Mouse (Mus musculus) B cell, adult (primary cell): ENCODE measurements around the gene Vmn1r235. TPM values are rescaled to one million over a fixed set of nuclear protein-coding genes. Genes with fewer than 3 reads are reported as not detected.

Experiments used
- total RNA-seq: library from RNA; stranded (reverse); gene quantifications from 4 replicates; pipeline ENCODE4 v1.2.4, GENCODE M21; 2023; ENCODE audit not compliant: inconsistent age

Vmn1r235 gene
- not detected in 4 replicates for total RNA-seq

GRCm38 (mm10) chr17:21256111-21256510 lies at the start of gene Vmn1r235:
Gene Vmn1r235 (plus strand): TSS chr17:21256411.

GRCm38 (mm10) chr17:21225787-21226186 lies 30.4 kb upstream of the Vmn1r235 start, which contains the start of gene Vmn1r234:
Gene Vmn1r234 (plus strand): TSS chr17:21226087.

GRCm38 (mm10) chr17:21282642-21283041 lies 26.4 kb downstream of the Vmn1r235 start, which contains the start of gene Vmn1r236:
Gene Vmn1r236 (plus strand): TSS chr17:21282942.

GRCm38 (mm10) chr17:21311565-21311964 lies 55.4 kb downstream of the Vmn1r235 start, which contains the start of gene Vmn1r237:
Gene Vmn1r237 (plus strand): TSS chr17:21311865.

Other genes with a start within 250 kb of the Vmn1r235 start
- 14.4 to 18.0 TPM (median 16.1 TPM) in 4 replicates for gene Zfp160, start 247.5 kb upstream of the Vmn1r235 start, total RNA-seq
- not detected in 4 replicates for gene Vmn1r234, start 30.3 kb upstream of the Vmn1r235 start, total RNA-seq
- gene Vmn1r236, start 26.5 kb downstream of the Vmn1r235 start, total RNA-seq, result not detected in 4 replicates
- not detected in 4 replicates for gene Vmn1r237, start 55.5 kb downstream of the Vmn1r235 start, total RNA-seq
- 4.2 to 5.2 TPM (median 4.9 TPM) in 4 replicates for gene Zfp677, start 127.3 kb downstream of the Vmn1r235 start, total RNA-seq
- 1.4 to 3.2 TPM (median 2.0 TPM) in 4 replicates for gene Zfp54, start 166.8 kb downstream of the Vmn1r235 start, total RNA-seq
- gene Zfp51, start 194.0 kb downstream of the Vmn1r235 start, total RNA-seq, result 13.1 to 15.9 TPM (median 14.6 TPM) in 4 replicates
- 10.0 to 17.1 TPM (median 15.7 TPM) in 4 replicates for gene Zfp53, start 232.6 kb downstream of the Vmn1r235 start, total RNA-seq